Mouse (Mus musculus): ENCODE data around the gene Sipa1l1.

DNA sequence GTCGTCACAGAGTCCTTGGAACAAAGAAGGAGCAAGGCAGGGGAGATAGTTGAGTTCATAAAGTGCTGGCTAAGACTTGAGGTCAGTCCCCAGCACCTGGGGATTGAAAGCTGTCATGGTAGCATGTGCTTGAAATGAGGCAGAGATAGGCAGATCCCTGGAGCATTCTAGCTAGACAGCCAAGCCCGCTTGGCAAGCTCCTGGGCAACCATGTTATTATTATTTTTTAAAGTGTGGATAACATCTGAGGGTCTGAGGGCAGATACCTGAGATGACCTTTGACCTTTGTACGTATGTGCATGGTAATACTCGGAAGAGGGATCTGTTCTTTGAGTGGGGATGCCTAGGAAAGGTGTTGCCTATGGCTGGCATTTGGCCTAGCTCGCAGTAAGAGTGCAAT is 188.3 kb downstream of the Sipa1l1 start:
- TF ChIP-seq TAL1 (IDR thresholded peaks at IDR 0.05; ENCODE audit: low read length) (no peak), GATA1 (IDR thresholded peaks at IDR 0.05; ENCODE audit: low read length) (no peak)

Measured in erythroblast, embryonic 14.5 days (primary cell).